Mouse (Mus musculus) liver, embryonic 14.5 days (tissue): ENCODE measurements at regions not wholly inside any gene's neighbourhood (a gene's known extent, or its start where the extent isn't known, plus 50 kb on each side); places are given as distances from the start of the nearest gene placed in this dataset.

Source experiments
- CTCF ChIP-seq: IDR thresholded peaks from 2 replicates; pipeline ENCODE4 v1.5.1; 2016; ENCODE audit warnings: antibody characterized with exemption, low read depth, control low read depth
- EP300 ChIP-seq: IDR thresholded peaks from 2 replicates; pipeline ENCODE4 v1.6.1; 2016; ENCODE audit warnings: antibody characterized with exemption, low read depth

GRCm38 (mm10) chr8:12156893-12157292, 121.7 kb upstream of the A230072I06Rik start:
- no peak for TF ChIP-seq EP300
- no peak for TF ChIP-seq CTCF
